Mouse (Mus musculus) ES-E14 (cell line): ENCODE measurements around the gene Gm18336. TPM values are rescaled to one million over a fixed set of nuclear protein-coding genes. Genes with fewer than 3 reads are reported as not detected.
"Not testable (repeated sequence)": the region's sequence is repeated elsewhere in the genome, so short reads cannot be mapped to it uniquely, and the experiment has no call there.

ENCODE experiments used
- DNase-seq: peaks from one replicate; pipeline ENCODE4 v3.0.0-alpha.2; 2013; ENCODE audit warnings: low read depth, low spot score
- H3K27ac ChIP-seq: 2 replicates; pipeline ENCODE4 v1.5.1; 2012; ENCODE audit warnings: low read depth, mild to moderate bottlenecking, low read length, moderate library complexity, mixed read lengths; ENCODE audit not compliant: poor library complexity, insufficient read depth, severe bottlenecking
- H3K36me3 ChIP-seq: 2 replicates; pipeline ENCODE4 v1.6.1; 2012; ENCODE audit warnings: mild to moderate bottlenecking, low read length, moderate library complexity, mixed read lengths; ENCODE audit not compliant: control insufficient read depth, poor library complexity, insufficient read depth, severe bottlenecking
- H3K4me1 ChIP-seq, 2 experiments: fragments of 150-350 bp in 1 of 2; sonication (generic) in 1 of 2; 2 replicates each; pipeline ENCODE4 v1.6.1; 2012; ENCODE audit warnings: low read length in 2 of 2, mild to moderate bottlenecking in 1 of 2, mixed read lengths in 1 of 2; ENCODE audit not compliant: control insufficient read depth in 2 of 2, insufficient read depth in 2 of 2, poor library complexity in 1 of 2
- H3K4me3 ChIP-seq, 2 experiments: fragments of 150-350 bp in 1 of 2; sonication (generic) in 1 of 2; 2 replicates each; pipeline ENCODE4 v1.5.1; 2012; ENCODE audit warnings: low read length in 2 of 2, low read depth in 1 of 2, mild to moderate bottlenecking in 1 of 2, mixed read lengths in 1 of 2; ENCODE audit not compliant: insufficient read depth in 1 of 2, poor library complexity in 1 of 2, severe bottlenecking in 1 of 2
- H3K9ac ChIP-seq: 2 replicates; pipeline ENCODE4 v1.6.1; 2012; ENCODE audit warnings: low read depth, mild to moderate bottlenecking, low read length, mixed read lengths; ENCODE audit not compliant: poor library complexity, insufficient read depth, severe bottlenecking
- H3K9me3 ChIP-seq: fragments of 150-350 bp; sonication (generic); 2 replicates; pipeline ENCODE4 v1.6.1; 2012; ENCODE audit warnings: low read depth, mild to moderate bottlenecking, low read length; ENCODE audit not compliant: control insufficient read depth, insufficient read depth
- CHD2 ChIP-seq: IDR thresholded peaks from 2 replicates; pipeline ENCODE4 v1.6.1; 2014; ENCODE audit warnings: mild to moderate bottlenecking, low read depth, low read length, inconsistent platforms
- HCFC1 ChIP-seq: IDR thresholded peaks from 2 replicates; pipeline ENCODE4 v1.6.1; 2012; ENCODE audit warnings: low read length, inconsistent platforms, borderline replicate concordance; ENCODE audit not compliant: insufficient read depth
- MAFK ChIP-seq: IDR thresholded peaks from 2 replicates; pipeline ENCODE4 v1.6.1; 2014; ENCODE audit warnings: mild to moderate bottlenecking, low read depth, low read length, inconsistent platforms; ENCODE audit not compliant: insufficient read depth
- ZC3H11A ChIP-seq: IDR thresholded peaks from 2 replicates; pipeline ENCODE4 v1.6.1; 2012; ENCODE audit warnings: low read depth, mild to moderate bottlenecking, inconsistent platforms, low read length, borderline replicate concordance
- ZNF384 ChIP-seq: IDR thresholded peaks from 2 replicates; pipeline ENCODE4 v1.6.1; 2012; ENCODE audit warnings: low read depth, low read length, inconsistent platforms
- in situ Hi-C, 2 experiments: fragments of 600-800 bp; cut with MboI; formaldehyde crosslinking; loops; one replicate each; pipeline ENCODE4 v1.15.1; 2025; ENCODE audit warnings: low sequenced_read_pairs in 2 of 2, inconsistent platforms in 1 of 2; ENCODE audit not compliant: unreplicated experiment in 2 of 2
- total RNA-seq: library from RNA; depleted of rRNA; stranded (reverse); fragments of 300-350 nt; gene quantifications from 2 replicates; pipeline ENCODE4 v1.2.3, GENCODE M21; 2012; rRNA removed

Gene Gm18336
- 6.2 and 15.6 TPM in 2 replicates for total RNA-seq

- H3K4me3 ChIP-seq, H3K4me1 ChIP-seq, DNase-seq, H3K9ac ChIP-seq, H3K36me3 ChIP-seq, H3K9me3 ChIP-seq, H3K27ac ChIP-seq, in situ Hi-C loops: not testable (repeated sequence)
Observed at GRCm38 (mm10) chrX:73398636-73399035, at the start of gene Gm18336. TSS of gene Gm18336 (minus strand) at chrX:73398736.

- Histone ChIP-seq H3K9ac (no peak overlapping the region), H3K4me3 (no peak overlapping the region), H3K27ac (no peak overlapping the region), H3K4me1 (no peaks in the 10 kb centered on the region), H3K36me3 (no peaks in the 10 kb centered on the region; the same call in 1 of the 2 replicates), H3K9me3 (no peaks in the 10 kb centered on the region)
- no peak for DNase-seq
- TF ChIP-seq HCFC1 = no peak
- TF ChIP-seq CHD2 = no peak
- in situ Hi-C loops = loop anchor here in 1 of 2 experiments (25.0 kb wide), 1 partner anchor 379 kb away; the partner anchor contains the start of gene Pnma3
Observed at GRCm38 (mm10) chrX:73441428-73441827, 42.9 kb upstream of the Gm18336 start.

GRCm38 (mm10) chrX:73435252-73435651 is 36.7 kb upstream of the Gm18336 start, which contains the start of gene Trex2:
TSS of gene Trex2 (minus strand) at chrX:73435344.
- H3K9me3 ChIP-seq = no peaks in the 10 kb centered on the region
- H3K27ac ChIP-seq = no peak within 1 kb of the TSS
- in situ Hi-C loops = loop anchor here in 1 of 2 experiments (25.0 kb wide), 1 partner anchor 373 kb away; the partner anchor contains the start of gene Pnma3
- H3K4me3 ChIP-seq = peak within 1 kb of the TSS in 1 of 2 experiments; percentile 32; a peak in 1 of 4 replicates
- no peaks in the 10 kb centered on the region for H3K4me1 ChIP-seq
- no peaks in the 10 kb centered on the region; the same call in 1 of the 2 replicates for H3K36me3 ChIP-seq
- TF ChIP-seq CHD2 (no peak), ZNF384 (no peak), ZC3H11A (no peak), HCFC1 (no peak), MAFK (no peak)
- no peak for DNase-seq
- no peak within 1 kb of the TSS for H3K9ac ChIP-seq

GRCm38 (mm10) chrX:73432850-73433249 is 34.3 kb upstream of the Gm18336 start:
- TF ChIP-seq ZNF384 (no peak), MAFK (no peak), ZC3H11A (no peak), HCFC1 (no peak), CHD2 (no peak)
- Histone ChIP-seq H3K9me3 (no peaks in the 10 kb centered on the region), H3K36me3 (no peaks in the 10 kb centered on the region; the same call in 1 of the 2 replicates), H3K4me1 (no peaks in the 10 kb centered on the region), H3K9ac (no peak overlapping the region), H3K27ac (no peak overlapping the region), H3K4me3 (no peak overlapping the region)
- in situ Hi-C loops = loop anchor here in 1 of 2 experiments (25.0 kb wide), 1 partner anchor 371 kb away; the partner anchor contains the start of gene Pnma3
- DNase-seq = no peak

- Histone ChIP-seq H3K9me3 (no peaks in the 10 kb centered on the region), H3K36me3 (no peaks in the 10 kb centered on the region), H3K9ac (no peak overlapping the region), H3K4me3 (no peak overlapping the region), H3K4me1 (no peaks in the 10 kb centered on the region), H3K27ac (no peak overlapping the region)
- no peak for DNase-seq
- TF ChIP-seq ZC3H11A (no peak), HCFC1 (no peak), ZNF384 (no peak), MAFK (no peak), CHD2 (no peak)
- in situ Hi-C loops = loop anchor here in 1 of 2 experiments (25.0 kb wide), 1 partner anchor 368 kb away; the partner anchor contains the start of gene Pnma3
Observed at GRCm38 (mm10) chrX:73430036-73430435, 31.5 kb upstream of the Gm18336 start.
